Mouse (Mus musculus) colon, adult 2 months (tissue): Measurements from ENCODE around the gene Sik2. TPM values are rescaled to one million over a fixed set of nuclear protein-coding genes. Genes with fewer than 3 reads are reported as not detected.

Experiments used
- polyA plus RNA-seq: library from polyadenylated mRNA; depleted of rRNA; stranded (reverse); fragments of >200 nt; gene quantifications from 2 replicates; pipeline ENCODE4 v1.2.3, GENCODE M21; 2012; rRNA removed

Sik2 gene
- polyA plus RNA-seq = 17.4 and 22.2 TPM in 2 replicates

DNA sequence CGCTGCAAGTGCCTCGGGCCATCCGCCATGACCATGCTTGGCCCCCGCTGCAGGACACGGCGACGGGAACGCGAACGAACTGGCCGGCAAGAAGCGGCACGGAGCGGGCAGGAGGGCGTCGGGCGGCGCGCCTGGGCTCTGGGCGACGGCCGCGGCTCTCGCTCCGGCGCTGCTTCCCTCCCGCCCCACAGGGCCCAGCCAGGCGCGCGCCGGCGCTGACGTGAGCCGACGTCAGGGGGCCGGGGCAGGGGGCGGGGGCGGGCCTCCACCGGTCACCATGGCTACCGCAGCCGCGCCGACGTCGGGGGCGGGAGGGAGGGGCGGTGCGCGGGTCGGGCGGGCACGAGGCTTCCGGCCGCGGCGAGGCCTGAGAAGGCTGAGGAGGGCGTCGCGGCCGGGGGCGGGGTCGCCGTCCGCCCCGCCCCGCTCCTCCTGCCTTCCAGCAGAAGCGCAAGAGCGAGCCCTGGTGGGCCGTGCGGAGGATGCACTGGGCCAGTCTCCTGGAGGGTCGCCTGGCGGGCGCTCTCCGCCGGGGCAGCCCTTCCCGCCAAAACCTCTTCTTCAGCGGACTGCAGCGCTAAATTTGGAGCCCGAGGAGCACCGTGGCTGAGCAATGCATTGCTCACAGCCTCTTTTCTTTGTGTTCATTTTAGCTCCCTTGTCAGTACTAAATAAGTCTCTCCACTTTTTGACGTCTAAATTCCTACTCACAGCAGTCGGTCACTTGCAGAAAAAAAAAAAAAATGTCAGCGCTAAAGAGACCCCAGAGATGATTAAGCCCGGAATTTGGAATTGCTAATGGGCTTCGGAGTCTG is at the start of gene Sik2:
Sik2 (minus strand) TSS at position 233 of the 815 bp plus-strand sequence.

GRCm38 (mm10) chr9:50845081-50845480 is 163.8 kb downstream of the Sik2 start, which contains the start of gene Ppp2r1b:
Gene Ppp2r1b, plus strand, starts transcription at chr9:50845301.

Other genes starting within 250 kb of the Sik2 start
- 3.2 and 3.4 TPM in 2 replicates for gene Fdxacb1, start 240.8 kb downstream of the Sik2 start, polyA plus RNA-seq
- 26.7 and 31.0 TPM in 2 replicates for gene Alg9, start 234.1 kb downstream of the Sik2 start, polyA plus RNA-seq
- gene 1110032A03Rik, start 233.6 kb downstream of the Sik2 start, polyA plus RNA-seq = 27.5 and 36.9 TPM in 2 replicates
- gene Ppp2r1b, start 163.8 kb downstream of the Sik2 start, polyA plus RNA-seq = 7.7 and 8.7 TPM in 2 replicates
- gene Btg4, start 51.8 kb upstream of the Sik2 start, polyA plus RNA-seq = not detected in 2 replicates
- 3.0 and 4.0 TPM in 2 replicates for gene Layn, start 68.0 kb upstream of the Sik2 start, polyA plus RNA-seq
- not detected in 2 replicates for gene 4833427G06Rik, start 93.0 kb upstream of the Sik2 start, polyA plus RNA-seq
- gene Gm32742, start 156.4 kb upstream of the Sik2 start, polyA plus RNA-seq = 0.44 and 1.1 TPM in 2 replicates
- 12.6 and 18.8 TPM in 2 replicates for gene Pou2af1, start 204.6 kb upstream of the Sik2 start, polyA plus RNA-seq